9 mouse cellular contexts compared by ENCODE assay signal in genomic region chr5:32346025-32346912, GRCm38 (mm10).
DNase-seq lines count a peak whose midpoint lies in the region; ATAC-seq and TF ChIP-seq lines count a peak whose summit lies in the region.
"Had no signal": no experiment of that assay in that cellular context is flagged by ENCODE, and none has a peak within 500 bp of the region (broad histone marks: within the 10 kb centered on the region; RNA-seq: fewer than 3 reads in every experiment).

No protein-coding gene starts in this region.

- no peaks in the 10 kb centered on the region for H3K36me3 ChIP-seq in limb, embryonic 12.5 days
- H3K36me3 ChIP-seq in limb, embryonic 10.5 days, result no peaks in the 10 kb centered on the region
- H3K36me3 ChIP-seq: embryonic facial prominence, embryonic 12.5 days had no signal

- no peak for DNase-seq in limb, embryonic 10.5 days (ENCODE audit: low spot score)
- peak; percentile 55 to 57 for DNase-seq in frontal cortex, postnatal 10 days (ENCODE audit: low spot score in 2 of 2)
- DNase-seq in heart, postnatal 4 days, result peak; percentile 83
- peak; percentile 75 to 89 for DNase-seq in layer of hippocampus, adult 18-20 months (ENCODE audit: low spot score in 2 of 2)
- peak; percentile 56 for DNase-seq in lung, adult 2 months
- DNase-seq in ovary, postnatal 14 days (ENCODE audit: low spot score), result peak; percentile 34

- H3K4me2 ChIP-seq in limb, embryonic 12.5 days, result no peak overlapping the region
- H3K4me2 ChIP-seq: embryonic facial prominence, embryonic 12.5 days had no signal

- no peak overlapping the region for H3K4me3 ChIP-seq in limb, embryonic 12.5 days (replicated peaks)
- H3K4me3 ChIP-seq in limb, embryonic 10.5 days, result no peak overlapping the region
- no peak overlapping the region for H3K4me3 ChIP-seq in lung, adult 2 months (replicated peaks; ENCODE audit: extremely low read depth, low read depth, low read length)
- H3K4me3 ChIP-seq: embryonic facial prominence, embryonic 12.5 days had no signal

- WGBS in limb, embryonic 12.5 days, result 55% methylated on average over 10 of the region's 10 CpGs
- WGBS in limb, embryonic 10.5 days, result 60% methylated on average over 10 of the region's 10 CpGs
- WGBS in lung, adult 2 months, result 21% methylated on average over 10 of the region's 10 CpGs

- no peak for ATAC-seq in limb, embryonic 12.5 days (ENCODE audit: insufficient number of reproducible peaks, insufficient read depth, low FRiP score, low TSS enrichment, low read depth)
- ATAC-seq in CD4-positive, CD25-positive, alpha-beta regulatory T cell, adult 4 months, result no peak

- H3K27ac ChIP-seq in limb, embryonic 12.5 days, result peak overlapping the region; percentile 12; the same call in 1 of the 2 replicates
- no peak overlapping the region for H3K27ac ChIP-seq in limb, embryonic 10.5 days
- H3K27ac ChIP-seq: embryonic facial prominence, embryonic 12.5 days had no signal

- H3K9me3 ChIP-seq in limb, embryonic 12.5 days, result no peaks in the 10 kb centered on the region
- H3K9me3 ChIP-seq in limb, embryonic 10.5 days (replicated peaks), result no peaks in the 10 kb centered on the region
- H3K9me3 ChIP-seq: embryonic facial prominence, embryonic 12.5 days had no signal

- H3K27me3 ChIP-seq in limb, embryonic 12.5 days, result no peaks in the 10 kb centered on the region; the same call in 1 of the 2 replicates
- H3K27me3 ChIP-seq in limb, embryonic 10.5 days (ENCODE audit: low read depth, poor library complexity, severe bottlenecking), result no peaks in the 10 kb centered on the region
- H3K27me3 ChIP-seq: embryonic facial prominence, embryonic 12.5 days had no signal

- 0 out of 2 replicates have a peak, but pooled peaks cover 4% of the 10 kb centered on the region for H3K4me1 ChIP-seq in limb, embryonic 12.5 days (replicated peaks)
- no peaks in the 10 kb centered on the region for H3K4me1 ChIP-seq in limb, embryonic 10.5 days
- peaks cover 20% of the 10 kb centered on the region for H3K4me1 ChIP-seq in lung, adult 2 months (ENCODE audit: control insufficient read depth, insufficient read depth, low read length)
- H3K4me1 ChIP-seq: embryonic facial prominence, embryonic 12.5 days had no signal

- no peak for TF ChIP-seq POLR2A in lung, adult 2 months (IDR thresholded peaks at IDR 0.05; ENCODE audit: borderline replicate concordance, extremely low read depth, low read depth, low read length)

- H3K9ac ChIP-seq in limb, embryonic 12.5 days (replicated peaks), result no peak overlapping the region
- H3K9ac ChIP-seq: embryonic facial prominence, embryonic 12.5 days had no signal

- TF ChIP-seq CTCF in lung, adult 2 months (IDR thresholded peaks at IDR 0.05; ENCODE audit: insufficient read depth, low read length), result no peak
